Mouse (Mus musculus): ENCODE data around the gene Tiam1.

Tiam1 gene

DNA sequence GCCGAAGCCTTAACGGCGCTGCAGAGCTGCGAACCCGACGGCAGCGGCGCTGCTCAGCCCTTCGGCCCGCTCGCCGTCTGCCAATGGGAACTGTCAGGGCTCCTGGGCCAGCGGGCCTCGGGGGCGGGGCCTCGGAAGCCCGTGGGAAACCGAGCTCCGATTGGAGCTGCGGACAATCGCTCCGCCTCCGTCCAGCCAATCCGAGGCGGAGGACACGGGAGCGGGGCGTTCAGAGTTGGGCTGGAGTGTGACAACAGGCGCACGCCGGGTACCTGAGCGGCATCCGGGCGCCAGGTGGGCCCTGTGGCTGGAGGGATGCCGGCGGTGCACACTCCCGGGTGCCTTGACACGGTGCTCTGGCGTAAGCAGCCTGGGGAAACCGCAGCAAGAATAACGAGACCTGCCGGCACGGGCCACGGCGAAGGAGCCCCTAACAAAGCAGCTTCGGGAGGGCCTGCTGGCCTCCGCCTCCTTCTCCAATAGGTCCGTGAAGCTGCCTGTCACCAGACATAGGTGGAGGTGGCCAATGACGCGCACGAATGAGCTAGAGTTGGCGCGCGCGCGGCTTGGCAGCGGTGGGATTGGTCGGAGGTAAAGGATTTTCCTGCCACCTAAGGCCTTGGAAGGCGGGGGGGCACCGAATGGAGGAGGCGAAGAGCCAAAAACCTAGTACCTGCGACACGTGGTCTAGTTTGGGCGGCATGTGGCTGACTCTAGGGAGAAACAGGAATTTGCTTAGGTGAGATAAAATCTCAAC lies at the start of gene Tiam1:
Tiam1 (minus strand) TSS at position 10 of the 757 bp plus-strand sequence.
- DNase-seq (ENCODE audit: low read depth, low spot score): peak; percentile 98

DNA sequence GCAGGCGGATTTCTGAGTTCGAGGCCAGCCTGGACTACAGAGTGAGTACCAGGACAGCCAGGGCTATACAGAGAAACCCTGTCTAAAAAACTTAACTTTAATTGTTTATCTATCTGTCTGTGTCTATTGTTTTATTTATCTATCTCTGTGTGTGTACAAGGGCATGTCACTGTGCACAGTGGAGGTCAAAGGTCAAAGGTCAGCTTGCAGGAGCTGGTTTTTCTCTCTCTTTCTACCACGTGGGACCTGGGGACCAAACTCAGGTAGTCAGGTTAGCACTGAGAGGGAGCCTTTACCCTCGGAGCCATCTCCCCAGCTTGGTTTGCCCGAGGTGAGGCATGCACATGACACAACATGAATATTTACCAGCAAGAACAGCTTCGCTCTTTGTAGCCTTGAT lies 47.7 kb upstream of the Tiam1 start:
- DNase-seq (ENCODE audit: low read depth, low spot score): no peak

DNA sequence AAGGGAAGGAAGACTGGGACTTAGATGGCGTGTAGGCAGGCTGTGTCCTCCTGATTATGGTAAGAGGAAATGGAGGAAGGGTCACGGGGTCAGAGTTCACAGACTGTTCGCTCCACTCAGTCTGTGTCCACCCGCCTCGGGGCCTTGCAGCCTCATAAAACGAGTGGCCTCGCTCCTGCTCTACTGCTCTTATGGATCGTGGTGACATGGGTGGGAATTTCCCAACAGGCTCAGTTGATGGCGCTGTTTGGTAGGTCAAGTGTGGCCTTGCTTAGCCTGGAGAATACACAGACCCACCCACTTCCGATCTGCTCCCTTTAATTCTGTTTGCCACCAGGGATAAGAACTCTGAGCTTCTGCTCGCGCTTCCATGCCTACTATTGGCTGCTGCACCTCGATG lies 43.9 kb upstream of the Tiam1 start:
- DNase-seq (ENCODE audit: low read depth, low spot score): peak; percentile 22

DNA sequence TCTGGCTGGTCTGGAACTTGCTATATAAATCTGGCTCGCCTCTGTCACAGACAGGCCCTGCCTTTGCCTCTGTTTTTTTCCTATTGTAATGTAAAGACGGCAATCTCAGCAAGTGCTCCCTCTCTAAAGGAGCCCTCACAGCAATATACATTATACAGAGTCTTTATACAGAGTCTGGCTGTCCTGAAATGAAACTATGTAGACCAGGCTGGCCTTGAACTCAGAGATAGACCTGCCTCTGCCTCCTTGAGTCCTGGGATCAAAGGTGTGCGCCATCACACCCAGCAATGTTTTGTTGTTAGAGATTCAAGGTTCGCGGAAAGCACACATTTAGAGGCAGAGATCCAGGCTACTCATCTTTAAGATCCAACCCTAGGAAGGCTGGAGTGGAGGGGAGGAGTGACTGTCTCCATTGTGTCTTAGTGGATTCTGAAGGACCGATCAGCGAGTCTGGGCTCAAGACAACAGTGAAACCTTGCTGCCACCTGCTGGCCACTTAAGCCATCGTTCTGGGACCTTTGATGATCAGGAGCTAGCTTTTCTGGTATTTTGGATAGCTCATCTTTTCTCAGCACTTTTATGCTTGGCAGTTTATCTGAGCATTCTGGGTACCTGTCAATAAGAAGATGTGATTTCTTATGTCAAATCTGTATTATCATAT lies 42.5 kb upstream of the Tiam1 start:
- DNase-seq (ENCODE audit: low read depth, low spot score): peak; percentile 88

DNA sequence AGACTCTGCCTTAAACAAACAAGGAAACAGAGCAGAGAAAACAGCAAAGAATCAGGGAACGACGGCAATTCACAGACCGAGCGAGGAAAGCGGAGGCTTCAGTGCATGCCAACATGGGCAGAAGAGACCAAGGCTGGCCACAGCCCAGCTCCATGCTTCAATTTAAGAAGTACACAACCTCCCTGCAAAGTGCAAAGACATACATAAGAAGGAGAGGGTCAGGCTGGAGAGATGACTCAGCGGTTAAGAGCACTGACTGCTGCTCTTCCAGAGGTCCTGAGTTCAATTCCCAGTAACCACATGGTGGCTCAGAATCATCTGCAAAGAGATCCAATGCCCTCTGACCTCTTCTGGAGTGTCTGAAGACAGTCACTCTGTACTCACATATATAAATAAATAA lies 40.6 kb upstream of the Tiam1 start:
- no peak for DNase-seq (ENCODE audit: low read depth, low spot score)

DNA sequence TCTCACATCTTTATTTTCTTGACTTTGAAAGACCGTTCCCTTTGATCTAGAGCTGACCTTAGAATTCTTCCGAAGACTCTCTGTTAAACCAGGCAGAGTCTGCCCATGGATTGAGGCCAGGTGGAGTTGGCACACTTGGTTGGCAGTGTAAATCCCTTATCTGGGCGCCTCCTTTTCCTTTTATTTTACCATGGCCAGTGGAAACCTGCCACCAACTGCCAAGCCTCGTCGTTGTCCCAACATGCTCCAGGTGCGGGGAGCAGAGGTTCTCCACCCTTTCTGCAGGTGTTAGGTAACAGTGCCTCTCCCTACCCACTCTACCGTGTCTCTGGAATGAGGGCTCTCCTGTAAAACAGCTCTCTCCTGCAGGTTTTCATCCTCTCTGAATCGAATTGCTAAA lies 38.1 kb upstream of the Tiam1 start:
- no peak for DNase-seq (ENCODE audit: low read depth, low spot score)

DNA sequence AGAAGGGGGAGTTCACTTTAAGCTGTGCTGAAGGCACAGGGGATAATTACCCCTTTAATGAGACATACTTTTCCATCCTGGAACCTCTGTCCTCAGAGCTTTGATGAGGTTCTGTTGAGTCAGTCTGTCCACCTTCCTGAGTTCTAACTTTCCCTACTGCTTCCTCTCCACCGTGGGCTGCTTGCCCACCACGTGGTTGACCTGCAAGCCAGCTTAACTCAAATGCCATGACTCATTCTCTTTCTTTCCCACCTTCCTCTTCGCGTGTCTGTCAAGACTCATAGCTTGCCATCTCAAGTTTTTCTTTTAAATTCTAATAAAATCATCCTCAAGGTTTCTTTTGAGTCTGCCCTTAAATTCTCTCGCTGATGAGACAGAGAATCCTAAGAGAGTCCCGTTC lies 37.4 kb upstream of the Tiam1 start:
- DNase-seq (ENCODE audit: low read depth, low spot score): no peak

DNA sequence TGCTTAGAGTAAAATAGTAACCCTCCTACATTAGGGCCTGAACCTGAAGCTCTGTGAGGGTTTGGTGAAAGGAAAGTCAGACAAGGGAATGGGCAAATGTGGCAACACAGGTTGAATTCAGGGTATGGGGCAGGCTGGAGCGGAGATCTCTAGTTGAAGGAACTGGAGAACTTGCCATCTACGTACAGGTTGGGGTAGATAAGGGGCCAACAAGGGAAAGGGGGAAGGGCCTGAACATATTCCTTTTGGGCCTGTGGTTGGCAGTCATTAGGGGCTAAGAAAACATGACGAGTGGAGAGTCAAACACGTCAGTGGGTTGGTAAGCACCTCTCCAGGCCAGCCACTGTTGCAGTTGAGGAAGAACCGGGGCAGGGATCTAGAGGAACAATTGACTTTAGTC lies 36.3 kb upstream of the Tiam1 start:
- DNase-seq (ENCODE audit: low read depth, low spot score): no peak

DNA sequence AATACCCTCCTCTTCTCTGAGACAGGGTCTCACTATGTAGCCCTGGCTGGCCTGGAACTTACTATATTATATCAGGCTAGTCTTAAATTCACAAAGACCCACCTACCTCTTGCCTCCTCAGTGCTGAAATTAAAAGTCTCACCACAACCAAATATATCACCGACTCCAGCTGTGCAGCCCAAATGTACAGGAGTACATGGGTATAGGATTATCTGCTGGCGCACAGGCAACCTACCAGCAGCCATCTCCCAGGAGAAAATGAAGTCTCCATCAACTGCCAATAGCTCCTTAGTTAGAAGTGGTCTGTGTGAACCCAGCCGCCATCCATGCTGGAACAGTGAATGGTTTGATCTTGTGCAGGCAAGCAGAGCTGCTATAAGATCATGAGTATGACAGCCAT lies 34.8 kb upstream of the Tiam1 start:
- DNase-seq (ENCODE audit: low read depth, low spot score): no peak

DNA sequence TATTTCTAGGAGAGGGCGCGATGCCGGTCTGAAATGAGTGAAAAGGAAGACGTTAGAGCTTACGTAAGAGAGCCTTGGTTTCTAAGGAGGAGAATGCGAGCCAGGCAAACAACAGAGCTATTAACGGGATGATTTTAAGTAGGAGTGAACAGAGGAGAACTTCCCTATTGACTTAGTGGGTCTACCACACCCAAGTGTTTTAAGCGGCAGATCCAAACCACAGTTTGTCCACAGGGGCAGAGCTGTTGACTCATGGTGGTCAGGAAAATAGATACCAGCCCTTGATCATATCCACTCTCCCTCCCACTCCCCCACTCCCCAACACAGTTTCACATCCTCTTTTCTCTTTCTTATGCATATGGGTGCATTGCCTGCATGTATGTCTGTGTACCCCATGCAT lies 33.9 kb upstream of the Tiam1 start:
- no peak for DNase-seq (ENCODE audit: low read depth, low spot score)

DNA sequence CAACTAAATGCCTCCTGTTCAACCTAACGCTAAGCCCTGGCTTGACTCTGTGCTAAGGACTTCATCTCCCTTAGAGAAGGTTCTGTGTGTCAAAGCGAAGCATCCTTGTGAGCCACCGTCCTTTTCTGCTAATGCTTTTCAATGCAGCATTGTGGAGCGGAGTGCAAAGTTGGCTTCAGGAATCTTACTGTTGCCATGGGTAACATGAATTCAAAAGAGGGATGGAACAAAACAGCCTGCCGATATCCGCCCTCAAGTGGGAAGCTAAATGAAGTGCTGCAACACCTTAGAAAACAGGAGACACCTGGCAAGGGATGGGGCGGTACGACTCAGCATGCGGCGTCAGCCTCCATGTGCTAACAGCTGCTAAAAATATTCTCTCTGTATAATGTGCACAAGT lies 32.9 kb upstream of the Tiam1 start:
- DNase-seq (ENCODE audit: low read depth, low spot score): no peak

DNA sequence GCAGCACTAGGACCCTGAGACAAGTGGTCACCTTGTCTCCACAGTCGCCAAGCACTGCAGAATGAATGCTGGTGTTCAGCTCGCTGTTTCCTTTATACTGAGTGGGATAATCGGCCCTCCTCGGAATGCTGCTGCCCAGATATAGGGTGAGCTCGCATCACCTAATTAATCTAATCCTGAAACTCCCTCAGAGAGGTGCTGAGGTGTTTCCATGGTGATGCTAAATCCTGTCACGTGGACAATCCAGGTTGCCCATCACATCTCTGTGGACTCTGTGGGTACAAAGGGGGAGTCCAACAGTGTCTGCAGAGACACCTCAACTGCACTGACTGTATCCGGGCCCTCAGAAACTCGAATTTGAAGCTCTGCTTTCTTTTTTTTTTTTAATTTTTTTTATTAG lies 27.8 kb upstream of the Tiam1 start:
- no peak for DNase-seq (ENCODE audit: low read depth, low spot score)

DNA sequence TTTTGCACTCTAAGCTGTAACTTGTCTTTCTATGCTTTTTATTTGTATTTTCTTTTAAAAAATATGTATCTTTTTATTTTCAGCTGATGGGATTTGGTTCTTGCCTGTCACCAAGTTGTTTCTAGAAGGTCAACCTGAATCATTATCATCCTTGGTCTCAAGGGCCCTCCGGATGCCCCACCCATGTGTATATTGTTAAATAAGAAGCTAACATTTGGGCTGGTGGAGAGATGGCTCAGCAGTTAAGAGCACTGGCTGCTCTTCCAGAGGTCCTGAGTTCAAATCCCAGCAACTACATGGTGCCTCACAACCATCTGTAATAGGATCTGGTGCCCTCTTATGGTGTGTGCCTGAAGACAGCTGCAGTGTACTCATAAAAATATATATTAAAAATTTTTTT lies 27.1 kb upstream of the Tiam1 start:
- DNase-seq (ENCODE audit: low read depth, low spot score): no peak

DNA sequence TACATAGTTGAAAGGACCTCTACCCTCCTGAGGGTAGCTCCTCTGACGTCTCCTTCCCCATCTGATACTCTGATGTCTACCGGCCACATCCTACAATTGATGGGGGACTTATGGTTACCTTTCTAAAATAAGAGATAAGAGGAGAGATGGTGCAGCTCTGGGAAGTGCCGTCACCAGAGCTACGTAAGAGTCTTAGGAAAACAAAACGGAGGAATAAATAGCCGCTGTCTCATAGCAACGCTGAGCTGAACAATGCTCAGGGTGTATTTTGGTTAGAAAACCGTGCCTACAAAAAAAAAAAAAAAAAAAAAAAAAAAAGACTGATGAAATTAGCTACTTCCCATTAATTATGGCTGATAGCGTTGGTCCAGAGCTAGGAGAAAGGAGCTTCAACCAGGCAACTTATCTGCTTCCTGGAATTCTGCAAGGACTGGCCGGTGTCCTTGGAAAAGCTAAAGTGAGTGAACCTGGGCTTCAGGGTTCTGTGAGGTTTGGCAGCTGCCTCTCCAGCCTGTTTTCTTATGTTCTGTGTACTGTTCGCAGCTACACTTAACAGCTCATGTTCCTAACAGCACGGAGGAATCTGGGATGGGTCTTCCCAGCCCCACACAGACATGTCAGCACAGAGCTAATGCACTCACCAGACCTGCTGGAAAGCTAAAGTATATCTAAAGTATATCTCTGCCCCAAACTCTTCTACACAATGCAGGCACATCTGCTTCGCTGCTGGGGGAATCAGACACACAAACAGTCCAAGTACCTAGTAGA lies 26.5 kb upstream of the Tiam1 start:
- DNase-seq (ENCODE audit: low read depth, low spot score): no peak

DNA sequence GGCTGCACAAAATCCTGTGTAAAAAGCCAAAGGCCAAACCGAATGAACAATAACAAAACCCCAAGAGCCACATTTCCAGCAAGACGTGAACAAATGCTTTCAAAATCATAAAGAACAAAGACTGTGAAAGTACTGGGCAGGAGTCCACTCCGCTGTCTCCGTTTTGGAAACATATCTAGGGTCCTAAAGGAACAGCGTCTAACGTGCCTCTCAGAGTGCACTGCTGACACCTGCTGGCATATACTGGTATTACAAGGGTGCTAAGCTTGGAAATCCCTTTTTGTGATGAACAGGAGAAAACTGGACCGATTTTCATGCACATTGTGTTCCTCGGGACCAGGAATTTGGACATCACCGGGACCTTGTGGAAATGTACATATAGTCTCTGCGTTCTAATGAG lies 24.1 kb upstream of the Tiam1 start:
- peak; percentile 86 for DNase-seq (ENCODE audit: low read depth, low spot score)

DNA sequence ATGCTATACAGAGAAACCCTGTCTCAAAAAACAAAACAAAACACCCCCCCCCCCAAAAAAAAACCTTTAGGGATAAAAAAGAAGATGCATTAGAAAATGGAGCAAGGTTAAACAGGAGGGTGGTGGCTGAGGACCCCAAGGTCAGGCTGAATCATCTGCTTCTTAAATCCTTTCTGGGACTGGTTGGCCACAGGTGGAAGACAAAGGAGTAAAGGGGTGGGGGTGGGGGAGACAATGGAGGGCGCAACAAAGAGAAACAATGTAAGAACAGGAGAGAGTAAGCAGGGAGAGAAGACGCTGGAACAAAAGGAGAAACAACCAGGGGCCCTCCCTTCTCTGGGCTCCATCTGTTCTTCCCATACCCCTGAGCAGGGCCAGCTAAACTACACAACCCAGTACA lies 21.9 kb upstream of the Tiam1 start:
- no peak for DNase-seq (ENCODE audit: low read depth, low spot score)

DNA sequence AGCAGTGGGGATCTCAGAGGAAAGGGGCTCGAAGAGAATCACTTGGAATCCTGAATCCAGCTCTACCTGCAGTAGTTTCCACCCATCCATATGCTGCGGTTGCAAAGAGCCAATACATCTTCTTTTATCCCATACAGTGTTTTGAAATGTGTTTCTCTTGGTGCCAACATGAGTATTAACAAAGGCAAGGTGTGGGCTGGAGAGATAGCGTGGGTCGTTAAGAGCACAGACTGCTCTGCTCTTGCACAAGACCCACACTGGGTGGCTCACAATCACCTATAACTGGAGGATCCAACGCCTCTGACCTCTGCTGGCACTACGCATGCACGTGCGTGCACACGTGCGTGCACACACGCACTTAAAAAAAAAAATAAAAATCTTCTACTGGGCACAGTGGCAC lies 21.4 kb upstream of the Tiam1 start:
- DNase-seq (ENCODE audit: low read depth, low spot score): no peak

DNA sequence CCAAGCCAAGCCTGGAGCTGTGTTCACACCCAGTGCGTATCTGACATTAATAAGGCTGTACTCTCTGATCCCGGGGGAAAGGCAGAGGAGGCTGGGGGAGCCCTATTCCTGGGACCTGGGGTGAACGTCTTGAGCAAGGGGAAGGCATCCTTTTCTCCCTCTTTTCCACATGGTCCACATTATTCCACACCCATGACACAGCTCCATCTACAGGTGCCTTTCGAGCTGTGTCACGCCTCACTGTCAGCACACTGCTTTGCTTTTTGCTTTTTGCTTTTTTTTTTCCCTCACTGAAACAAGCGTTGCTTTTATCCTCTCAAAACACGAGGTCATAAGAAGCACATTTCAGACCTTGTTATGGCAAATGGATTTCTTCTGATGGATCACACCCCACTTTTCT lies 11.5 kb upstream of the Tiam1 start:
- no peak for DNase-seq (ENCODE audit: low read depth, low spot score)

DNA sequence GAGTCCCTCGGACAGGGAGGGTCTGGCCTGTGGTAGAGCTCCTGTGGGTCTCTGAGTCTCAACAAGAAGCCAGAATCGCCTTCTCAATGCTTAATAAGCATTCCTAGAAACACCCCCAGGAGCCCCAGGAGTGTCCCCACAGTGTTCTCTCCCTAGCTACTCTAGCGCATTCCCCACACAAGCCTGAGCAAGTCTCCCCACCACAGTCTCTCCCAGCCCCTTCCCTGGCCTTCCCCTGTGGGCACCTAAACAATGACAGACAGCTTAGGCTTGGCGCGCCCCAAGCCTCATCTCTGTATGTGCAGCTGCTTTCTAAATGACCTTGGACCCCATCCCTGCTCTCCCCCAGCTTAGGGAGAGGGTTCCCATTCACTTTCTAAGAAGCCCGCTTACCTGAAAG lies 7.3 kb upstream of the Tiam1 start:
- DNase-seq (ENCODE audit: low read depth, low spot score): no peak

DNA sequence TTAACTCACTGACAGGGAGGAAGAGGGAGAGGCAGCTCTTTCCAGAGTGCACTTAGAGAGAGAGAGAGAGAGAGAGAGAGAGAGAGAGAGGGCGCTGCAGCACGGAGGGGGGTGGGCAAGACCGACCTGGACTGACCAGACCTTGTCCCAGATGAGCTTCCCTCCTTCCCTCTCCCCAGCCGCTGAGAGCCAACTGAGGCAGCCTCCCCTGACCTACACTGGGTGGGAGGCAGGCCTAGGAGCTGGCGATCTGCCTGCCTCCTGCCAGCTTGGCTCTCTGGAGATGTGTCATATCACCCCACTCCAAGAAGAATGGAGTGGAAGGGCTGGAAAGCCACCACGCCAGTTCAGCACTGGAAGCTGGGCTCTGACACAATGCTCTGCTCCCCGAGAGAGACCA lies 6.6 kb upstream of the Tiam1 start:
- DNase-seq (ENCODE audit: low read depth, low spot score): no peak

DNA sequence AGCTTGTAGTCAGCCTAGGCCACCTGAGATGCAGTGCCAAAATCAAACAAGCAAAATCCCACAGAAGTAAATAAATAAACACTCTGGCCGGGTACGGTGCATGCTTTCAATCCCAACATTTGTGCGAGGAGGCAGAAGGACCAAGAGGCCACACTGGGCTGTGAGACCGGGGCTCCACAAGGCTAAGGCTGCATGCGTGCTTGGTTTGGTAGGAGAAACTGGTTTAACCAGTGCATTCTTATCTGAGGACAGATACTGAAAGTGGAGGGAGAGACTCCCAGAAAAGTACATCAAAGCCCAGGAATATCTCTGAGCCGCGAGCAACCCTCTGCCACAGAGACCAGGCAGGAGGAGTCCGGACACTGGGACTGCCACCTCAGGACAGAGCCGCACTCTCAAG lies 5.8 kb upstream of the Tiam1 start:
- DNase-seq (ENCODE audit: low read depth, low spot score): no peak

DNA sequence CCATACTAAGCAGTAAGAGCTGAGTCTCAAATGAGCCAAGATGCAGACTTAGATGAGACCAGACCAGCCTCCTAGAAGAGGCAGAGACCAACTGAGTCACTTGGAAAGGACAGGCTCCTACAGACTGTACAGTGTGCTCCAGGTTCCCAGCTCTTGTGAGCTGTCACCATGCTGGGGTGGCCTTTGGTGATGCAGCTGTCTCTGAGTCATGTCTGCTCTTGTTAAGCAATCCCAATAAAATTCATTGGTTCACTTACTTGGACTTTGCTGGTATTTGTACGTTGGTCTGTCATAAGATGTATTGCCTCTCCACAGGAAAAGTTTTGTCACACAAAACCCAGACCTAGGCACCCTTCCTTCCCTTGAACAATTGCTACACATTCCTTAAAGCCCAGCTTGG lies 1.7 kb upstream of the Tiam1 start:
- no peak for DNase-seq (ENCODE audit: low read depth, low spot score)

DNA sequence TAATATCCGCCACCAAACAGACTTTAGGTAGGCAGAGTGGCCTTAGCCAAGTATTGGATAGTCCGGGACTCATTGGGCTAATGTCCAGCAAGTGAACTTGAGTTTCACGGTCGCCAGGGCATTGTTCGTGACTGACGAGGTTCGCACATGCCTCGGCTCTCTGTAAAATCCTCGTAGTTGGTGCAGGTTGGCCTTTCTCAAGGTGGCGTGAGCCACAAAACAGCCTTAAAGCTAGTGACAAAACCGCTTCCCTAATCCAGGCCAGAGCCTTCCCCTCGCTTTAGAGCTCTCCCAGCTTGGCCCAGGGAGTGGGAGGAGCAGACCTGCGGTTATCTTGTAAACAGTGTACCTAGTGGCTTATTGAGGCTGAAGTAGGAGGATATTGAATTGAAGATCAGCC lies 972 bp upstream of the Tiam1 start:
- no peak for DNase-seq (ENCODE audit: low read depth, low spot score)
